Mouse (Mus musculus): Measurements from ENCODE around the gene Syt12.

Syt12 gene

DNA sequence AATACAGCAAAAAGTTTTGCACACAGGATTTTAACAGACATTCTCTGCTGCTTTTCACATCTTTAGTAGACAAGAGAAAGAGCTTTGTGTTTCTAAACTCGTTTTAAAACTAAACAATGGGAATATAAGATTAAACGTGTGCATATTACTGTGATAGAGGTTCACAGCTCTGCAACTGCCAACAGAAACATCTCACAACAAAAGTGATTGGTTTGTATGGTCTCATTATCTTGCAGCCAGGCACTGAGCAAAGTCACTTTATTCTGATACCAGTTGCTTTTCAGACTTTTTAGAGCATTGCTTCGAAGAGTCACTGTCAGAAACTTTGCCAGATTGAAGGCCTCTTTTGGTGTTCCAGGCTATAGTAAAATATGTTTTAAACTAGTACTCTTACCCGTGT is 78.3 kb downstream of the Syt12 start:
- DNase-seq: no peak

DNA sequence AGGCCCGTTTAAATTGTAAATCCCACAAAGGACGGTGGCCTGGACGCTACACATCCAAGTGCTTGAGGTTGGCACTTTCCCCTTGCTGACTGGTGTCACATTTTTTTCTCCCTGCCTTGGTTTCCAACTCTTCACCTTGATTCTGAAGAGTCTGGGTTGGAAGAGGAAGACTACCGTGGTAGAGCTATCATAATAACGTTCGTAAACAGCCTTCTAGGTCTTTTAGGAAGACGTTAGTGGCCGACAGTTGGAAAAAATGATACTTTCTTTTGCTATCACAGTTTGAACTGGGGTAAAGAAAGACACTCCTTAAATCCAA is 78.7 kb downstream of the Syt12 start:
- DNase-seq: no peak

DNA sequence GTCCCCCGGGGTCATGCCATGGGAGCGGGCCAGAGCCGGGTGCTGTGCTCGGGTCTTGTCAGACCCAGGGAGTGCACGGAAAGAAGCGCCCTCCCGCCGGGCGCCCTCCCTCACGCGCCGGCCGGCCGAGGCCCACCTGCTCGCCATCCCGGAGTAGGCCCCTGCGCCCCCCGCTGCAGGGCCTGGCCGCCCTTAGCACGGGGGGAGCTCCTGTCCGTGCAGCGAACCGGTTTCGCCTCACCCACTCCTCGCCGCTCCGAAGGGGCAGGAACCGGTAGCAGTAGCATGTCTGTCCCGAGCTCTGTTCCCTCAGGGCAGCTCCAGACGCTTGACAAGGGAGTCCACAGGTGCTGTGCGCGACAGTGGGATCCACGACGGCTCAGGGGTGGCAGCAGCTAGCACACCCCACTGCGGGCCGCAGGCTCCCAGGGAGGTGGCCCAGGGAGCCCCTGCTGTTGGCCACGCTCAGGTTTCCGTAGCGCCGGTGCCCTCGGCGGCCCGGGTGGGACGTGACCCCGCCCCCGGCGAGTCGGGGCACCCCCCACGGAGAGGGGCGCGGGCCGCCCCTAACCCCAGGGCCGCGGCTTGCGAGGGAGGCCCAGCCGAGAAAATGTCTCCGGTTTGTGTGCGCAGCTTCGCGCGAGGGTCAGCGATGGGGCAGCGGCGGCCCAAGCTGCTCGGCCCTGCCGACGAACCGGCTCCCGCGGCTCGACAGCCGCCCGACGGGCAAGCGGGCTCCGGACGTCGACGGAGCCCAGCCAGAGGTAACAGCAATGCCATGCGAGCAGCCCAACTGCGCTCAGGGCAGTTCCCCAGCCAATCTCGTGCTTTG is 79.2 kb downstream of the Syt12 start, which contains the start of gene Kdm2a:
TSS of gene Kdm2a (minus strand) at position 488 of the 832 bp plus-strand sequence.
- peak; percentile 37 to 67 for DNase-seq

DNA sequence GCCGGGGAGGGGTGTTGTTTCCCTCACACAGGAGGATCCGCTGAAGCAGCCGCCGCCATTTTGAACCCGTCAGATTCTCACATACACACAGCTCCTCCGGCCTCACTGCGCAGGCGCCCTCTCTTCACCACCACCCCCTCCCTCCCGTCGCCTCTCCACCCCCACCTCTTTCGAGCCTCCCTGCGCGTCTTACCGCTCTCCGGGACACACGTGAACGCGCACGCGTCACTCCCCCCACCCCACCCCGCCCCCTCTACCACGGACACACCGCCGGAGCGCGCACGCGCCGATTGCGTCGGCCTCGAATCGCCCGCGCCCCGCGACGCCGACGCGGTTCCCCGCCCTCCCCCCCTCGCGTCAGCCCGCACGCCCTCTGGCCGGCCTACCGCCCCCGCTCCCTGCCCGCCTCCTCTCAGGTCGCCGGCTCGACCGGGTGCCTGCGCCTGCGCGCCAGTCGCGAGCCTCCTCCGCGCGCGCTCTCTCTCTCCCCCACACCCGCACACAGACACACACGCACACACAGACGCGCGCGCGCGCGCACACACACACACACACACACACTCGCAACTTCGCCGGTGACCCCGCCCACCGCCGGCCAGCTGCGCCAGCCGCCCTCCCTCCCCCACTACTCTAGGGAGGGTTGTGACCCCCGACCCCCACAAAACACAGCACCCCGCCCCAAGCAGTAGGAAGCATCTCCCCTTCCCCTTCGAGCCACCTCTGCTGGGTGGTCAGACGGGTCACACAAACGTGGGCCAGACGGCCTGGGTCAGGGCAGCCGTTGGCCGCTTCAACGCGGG is 80.0 kb downstream of the Syt12 start:
- DNase-seq: peak; percentile 98

DNA sequence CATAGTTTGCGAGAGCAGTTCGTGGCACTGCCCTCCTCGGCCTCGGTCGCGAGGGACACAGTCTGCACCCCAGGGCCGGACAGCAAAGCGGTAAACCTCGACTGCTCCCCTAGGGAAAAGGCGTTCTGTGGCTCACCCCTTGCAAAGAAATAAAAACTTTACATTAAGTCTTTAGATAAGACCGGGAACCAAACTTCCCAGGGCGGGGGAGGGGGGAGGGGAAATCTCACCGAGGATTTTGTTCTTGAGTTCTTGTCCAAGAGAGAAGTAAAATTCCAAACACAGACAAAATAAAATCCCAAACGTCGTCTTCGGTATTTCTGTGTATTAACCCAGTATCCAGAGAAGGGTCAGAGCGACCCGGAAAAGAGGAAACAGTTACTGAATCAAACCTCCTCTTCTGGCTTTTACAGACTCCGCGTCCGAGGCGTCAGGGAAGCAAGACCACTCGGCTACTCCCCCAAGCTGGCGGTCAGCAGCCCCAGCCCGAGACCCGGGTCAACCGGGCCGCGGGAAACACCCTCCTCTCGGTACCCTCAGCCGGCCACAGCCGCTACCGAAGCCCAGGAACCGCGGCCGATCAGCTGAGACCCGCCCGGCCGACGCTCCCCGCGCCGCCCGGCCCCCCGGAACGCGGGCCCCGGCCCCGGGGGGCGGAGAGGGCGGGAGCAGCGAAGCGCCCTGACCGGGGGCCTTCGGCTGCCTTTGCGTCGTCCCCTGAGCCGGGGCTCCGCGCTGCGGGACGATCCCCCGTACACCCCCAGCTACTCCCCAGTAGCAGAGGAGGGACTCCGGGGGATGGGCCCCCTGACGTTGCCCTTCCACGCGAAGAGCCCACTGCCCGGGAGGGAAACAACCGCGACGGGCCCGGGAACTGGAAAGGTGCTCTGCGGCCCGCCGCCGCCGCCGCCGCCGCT is 80.9 kb downstream of the Syt12 start:
- DNase-seq: peak; percentile 20 to 50
